Mouse (Mus musculus) adrenal gland, adult 2 months (tissue): ENCODE results near the gene Gpr176. TPM values are rescaled to one million over a fixed set of nuclear protein-coding genes. Genes with fewer than 3 reads are reported as not detected.

Experiments used
- DNase-seq: peaks from one replicate; pipeline ENCODE4 v3.0.0; 2021
- long read RNA-seq: library from polyadenylated mRNA; stranded (forward); transcript quantifications from one replicate; pipeline ENCODE4 v2.0.0, GENCODE M21; 2021
- polyA plus RNA-seq: library from polyadenylated mRNA; depleted of rRNA; stranded (reverse); fragments of >200 nt; gene quantifications from 2 replicates; pipeline ENCODE4 v1.2.3, GENCODE M21; 2012; rRNA removed
- total RNA-seq, 2 experiments: library from RNA; stranded (reverse); gene quantifications; 2 replicates each; pipeline ENCODE4 v1.2.3; 2021

Gene Gpr176
- total RNA-seq, result 1 to 10 TPM; 3.2 to 3.3 TPM
- 1.0 and 1.5 TPM in 2 replicates for polyA plus RNA-seq
- long read RNA-seq, partial matches to known transcripts, result 2 of 5 reads
- long read RNA-seq, other reads (novel, unspliced or antisense), result 1 of 5 reads

DNA sequence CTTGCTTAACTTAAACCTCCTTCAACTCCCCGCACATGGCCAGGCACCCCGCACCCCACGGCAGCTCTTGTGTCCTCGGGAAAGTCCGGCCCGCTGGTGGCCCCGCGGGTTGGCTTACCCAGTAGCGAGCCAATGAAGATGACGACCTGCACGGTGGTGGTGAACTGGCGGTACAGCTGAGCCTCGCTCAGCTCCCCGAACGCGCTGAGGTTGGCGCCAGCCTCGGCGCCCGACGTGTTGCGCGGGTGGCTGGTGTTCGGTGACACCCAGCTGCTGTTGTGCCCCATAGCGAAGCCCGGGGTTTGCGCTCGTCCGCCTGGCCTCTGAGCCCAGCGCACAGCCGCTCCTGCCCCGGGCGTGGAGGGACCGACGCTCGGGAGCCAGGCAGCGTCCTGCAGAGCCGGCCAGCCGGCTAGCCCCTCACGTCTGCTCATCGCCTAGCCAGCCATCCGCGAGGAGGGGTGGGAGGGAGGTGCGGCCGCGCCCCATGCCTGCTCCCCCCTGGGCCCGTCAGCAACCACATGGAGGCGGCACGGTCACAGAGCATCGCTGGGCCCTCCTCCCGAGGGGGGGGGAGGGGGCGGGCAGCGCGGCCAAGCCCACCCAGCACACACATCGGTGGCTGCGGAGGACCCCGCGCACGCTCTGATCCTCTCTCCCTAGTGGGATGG, at the start of gene Gpr176:
TSS of gene Gpr176 (minus strand) at position 519 of the 671 bp plus-strand sequence.
- peak; percentile 59 for DNase-seq

DNA sequence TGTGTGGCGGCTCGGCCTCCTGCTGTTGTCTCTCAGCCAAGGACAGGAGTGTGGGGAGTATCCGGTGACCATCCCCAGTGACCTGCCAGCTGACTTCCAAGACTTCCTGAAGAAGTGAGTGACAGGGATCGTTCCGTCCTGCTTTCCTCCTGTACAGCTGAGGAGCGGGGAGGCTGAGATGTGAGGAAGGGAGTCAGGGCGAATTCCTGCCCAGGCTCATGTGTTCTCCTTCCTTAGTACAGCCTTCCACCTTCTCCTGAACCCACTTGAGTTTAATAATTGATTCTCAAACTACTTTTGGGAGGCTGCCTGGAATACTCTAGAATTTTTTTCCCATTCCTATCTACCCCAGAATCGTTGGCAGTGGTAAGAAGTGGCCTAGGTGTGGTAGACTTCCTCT, 49.2 kb upstream of the Gpr176 start:
- DNase-seq, result peak; percentile 9

DNA sequence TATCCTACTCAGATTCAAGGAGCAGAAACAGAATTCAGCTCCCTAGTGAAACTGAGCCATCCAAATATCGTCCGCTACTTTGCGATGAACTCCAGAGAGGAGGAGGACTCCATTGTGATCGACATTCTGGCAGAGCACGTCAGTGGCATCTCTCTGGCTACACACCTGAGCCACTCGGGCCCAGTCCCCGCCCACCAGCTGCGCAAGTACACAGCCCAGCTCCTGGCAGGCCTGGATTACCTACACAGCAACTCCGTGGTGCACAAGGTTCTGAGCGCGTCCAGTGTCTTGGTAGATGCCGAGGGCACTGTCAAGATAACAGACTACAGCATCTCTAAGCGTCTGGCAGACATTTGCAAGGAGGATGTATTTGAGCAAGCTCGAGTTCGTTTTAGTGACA, 48.7 kb upstream of the Gpr176 start:
- no peak for DNase-seq

DNA sequence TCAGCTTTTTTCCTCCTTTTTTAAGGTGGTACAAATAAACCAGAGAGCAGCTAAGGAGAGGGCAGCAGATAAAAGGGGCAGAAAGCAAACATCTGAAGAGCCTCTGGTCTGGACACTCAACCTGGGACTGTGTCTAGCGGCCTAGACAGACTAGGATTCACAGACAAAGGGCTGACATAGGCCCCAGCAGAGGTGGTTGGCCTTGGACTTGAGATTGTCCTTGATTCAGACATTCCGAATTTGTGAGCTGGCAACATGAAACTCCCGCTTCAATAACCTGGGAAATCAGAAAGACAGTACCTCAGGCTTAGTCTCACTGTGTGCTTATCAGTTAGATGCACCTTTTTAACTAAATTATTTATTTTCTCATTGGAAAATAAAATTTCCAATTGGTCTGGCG, 44.9 kb upstream of the Gpr176 start:
- DNase-seq, result peak; percentile 68

DNA sequence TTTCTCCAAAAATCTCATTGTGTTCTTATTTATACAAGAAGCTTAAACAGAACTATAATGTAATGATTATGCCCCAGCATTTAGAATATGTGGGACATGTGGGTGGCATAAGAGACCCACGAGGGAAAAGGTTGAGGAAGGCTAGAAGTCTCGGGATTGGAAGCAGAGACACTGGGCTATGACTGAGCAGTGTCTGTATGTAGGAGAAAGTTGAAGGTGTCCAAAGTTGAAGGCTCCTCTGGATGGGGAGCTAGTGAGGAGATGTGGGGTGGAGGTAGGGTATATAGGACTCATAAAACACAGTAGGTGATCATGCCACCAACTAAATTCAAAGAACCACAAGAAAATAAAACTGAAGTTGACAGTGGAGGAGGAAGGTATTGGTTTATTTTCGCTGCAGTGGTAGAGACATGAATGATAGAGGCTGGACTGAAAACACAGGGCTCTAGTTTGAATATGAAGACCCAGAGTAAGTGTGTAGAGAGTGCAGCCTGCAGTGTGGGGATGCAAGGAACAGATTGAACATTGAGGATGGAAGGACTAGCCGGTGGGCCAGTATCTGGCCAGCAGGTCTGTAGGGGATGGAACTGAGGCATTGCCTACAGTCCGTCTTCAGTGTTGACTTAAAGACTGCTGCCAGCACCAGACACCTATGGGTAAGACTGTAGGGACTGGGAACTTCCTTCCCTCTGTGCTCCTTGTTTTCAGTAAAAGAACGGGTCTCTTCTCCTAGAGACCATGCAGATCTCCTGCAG, 42.6 kb upstream of the Gpr176 start:
- DNase-seq, result no peak

DNA sequence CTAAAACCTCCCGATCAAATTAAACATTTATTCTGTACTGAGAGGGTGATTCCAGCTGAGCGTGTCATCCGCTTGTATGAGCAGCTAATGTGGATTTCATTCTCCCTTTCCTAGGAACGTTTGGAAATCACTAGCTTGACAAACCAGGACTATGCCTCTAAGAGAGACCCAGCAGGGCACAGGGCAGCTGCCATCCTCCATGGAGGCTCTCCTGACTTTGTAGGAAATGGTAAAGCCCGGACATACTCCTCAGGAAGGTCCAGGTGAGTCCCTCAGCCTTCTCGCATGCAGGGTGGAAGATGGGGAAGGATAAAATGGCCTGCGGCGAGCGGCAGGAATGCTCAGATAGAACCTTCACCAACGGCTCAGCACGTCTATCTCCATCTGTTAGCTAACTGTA, 39.6 kb upstream of the Gpr176 start:
- DNase-seq, result no peak

DNA sequence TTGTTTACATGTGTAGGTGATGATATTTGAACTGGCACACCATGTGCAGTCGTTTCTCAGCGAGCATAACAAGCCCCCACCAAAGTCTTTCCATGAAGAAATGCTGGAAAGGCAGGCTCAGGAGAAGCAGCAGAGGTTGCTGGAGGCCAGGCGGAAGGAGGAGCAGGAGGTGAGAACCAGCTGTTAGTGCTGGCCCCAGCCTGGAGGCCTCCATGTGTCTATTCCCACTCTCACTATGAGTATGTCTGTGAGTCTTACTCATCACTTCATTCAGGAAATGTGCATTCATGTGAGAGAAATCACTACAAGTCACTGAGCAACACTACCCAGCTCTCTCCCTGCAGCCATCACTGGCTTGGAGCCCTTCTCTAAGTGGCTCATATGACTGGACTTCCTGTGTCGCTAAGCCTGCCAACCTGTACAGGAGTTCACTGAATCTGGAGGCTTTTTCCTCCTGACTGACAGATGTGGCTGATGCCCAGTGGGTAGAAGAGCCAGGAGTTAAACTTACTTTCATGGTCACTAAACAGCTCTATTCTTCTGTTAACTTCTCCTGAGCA, 35.2 kb upstream of the Gpr176 start:
- no peak for DNase-seq

DNA sequence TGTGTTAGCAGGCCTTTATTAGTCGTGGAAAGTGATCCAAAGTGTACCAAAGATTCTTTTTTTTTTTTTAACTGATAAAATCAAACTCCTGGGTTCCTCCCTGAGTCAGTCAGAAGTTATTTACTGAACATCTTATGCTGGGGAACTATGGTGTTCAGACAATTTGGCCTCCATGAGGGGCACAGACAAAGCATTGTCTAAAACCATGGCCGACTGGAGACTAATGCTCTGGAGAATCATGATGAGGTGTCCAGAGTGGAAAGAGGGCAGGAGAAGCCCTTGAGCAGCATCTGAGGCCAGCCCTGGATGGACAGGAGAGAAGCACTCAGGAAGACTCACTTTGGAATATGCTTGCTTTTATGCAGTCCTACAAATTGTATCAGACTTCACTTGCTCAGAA, 33.6 kb upstream of the Gpr176 start:
- no peak for DNase-seq

DNA sequence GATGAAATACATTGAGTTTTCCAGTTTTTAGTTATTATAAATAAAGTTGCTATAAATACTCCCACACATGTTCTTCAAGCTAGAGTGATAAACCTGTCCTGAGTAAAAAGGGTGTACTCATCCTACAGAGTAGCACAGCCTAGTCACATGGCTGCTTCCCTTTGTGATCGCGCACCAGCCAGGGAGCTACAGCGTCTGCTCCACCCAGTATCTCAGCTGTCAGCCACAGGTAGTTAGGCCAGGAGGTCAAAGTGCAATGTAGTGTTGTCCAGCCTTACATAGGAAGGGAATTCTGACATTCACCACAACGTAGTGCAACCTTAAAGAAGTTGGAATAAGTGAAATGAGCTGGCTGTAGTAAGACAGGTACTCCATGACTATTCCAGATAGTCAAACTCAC, 32.3 kb upstream of the Gpr176 start:
- no peak for DNase-seq

DNA sequence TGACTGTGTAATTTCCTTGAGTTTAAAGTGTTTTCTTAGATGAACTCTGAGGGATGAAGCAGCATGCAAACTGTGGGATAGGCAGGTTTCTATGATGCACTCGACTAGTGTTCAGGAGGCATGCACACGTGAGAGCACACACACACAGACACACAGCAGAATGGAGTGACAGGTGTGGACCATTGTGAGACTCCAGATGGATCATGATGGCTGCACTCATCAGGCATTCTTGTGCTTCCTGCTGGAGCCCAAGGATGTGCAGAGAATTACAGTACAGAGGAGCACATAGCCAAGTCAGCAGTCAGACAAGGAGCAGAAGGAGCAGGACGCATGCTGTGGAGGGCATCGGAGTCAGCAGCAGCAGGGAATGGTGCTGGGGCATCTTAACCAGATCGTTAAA, 31.1 kb upstream of the Gpr176 start:
- no peak for DNase-seq

DNA sequence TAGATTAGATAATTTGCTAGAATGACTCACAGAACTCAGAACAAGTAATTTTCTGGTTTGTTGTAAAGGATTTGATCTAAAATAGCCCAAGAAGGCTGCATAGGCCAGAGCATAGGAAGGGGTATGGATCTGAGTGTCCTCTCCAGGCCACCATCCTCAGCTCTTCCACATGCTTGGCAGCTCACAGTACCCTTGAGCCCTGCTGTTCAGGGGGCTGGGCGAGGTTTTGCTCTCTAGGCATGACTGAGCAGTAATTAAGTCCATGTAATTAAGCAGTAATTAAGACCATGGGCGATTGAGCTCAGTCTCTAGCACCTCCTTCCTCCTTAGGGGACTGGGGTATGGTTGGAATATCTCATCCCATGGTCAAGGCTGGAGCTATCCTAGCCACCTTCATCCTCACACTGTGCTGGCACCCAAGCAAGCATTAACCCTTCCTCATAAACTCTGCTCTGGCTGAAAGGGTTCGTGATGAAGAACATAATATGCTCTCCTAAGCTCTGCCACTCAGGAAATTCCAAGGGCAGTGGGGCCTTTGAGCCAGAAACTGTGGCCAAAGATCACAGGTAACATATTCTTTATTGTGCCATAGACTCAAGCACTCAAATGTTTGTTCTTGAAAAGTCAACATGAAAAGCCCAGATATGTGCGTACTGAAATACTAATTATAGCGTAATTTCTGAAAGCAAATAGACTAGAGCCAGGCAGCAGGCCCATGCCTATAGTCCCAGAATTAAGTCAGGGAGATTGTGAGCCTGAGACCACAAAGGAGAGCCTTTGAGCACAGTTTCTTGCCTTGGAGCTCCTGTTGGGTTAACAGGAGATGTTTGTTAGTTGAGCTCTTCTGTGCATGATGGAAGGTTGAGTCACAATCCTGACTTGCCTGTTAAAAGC, 28.9 kb upstream of the Gpr176 start:
- no peak for DNase-seq

DNA sequence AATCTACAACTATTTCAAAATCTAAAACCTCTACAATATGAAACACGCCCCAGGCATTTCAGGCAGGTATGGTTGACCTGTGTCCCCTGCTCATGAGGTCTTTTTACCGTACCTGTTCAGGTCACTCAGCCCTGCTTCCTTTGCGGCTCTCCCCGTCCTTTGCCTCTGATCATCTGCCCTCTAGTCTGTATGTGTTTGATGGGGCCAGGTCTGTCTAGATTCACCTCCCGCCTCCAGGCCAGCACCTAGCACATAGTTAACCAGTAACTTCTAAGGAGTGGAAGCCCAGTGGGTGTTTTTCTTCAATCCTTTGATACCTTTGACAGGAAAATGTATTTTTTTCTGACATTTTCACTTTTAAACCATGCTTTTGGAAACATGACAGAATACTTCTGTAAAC, 26.5 kb upstream of the Gpr176 start:
- DNase-seq, result no peak

DNA sequence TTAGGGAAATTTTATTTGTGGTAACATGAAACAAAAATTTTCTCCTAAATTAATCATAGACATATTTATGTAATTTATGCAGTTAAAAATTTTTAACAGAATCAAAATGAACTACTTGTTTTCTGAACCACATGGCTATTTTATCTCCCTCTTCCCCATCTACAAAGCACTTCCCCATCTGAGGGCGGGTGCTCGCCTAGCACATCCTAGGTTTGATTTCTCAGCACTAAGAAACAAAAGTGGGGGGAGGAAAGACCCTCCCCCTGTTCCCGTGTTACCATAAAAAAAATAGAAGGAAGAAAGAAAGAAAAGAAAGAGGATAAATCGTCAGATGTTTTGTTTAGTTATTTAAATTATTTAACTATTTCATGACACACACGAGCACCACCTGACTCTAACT, 18.0 kb upstream of the Gpr176 start:
- no peak for DNase-seq

DNA sequence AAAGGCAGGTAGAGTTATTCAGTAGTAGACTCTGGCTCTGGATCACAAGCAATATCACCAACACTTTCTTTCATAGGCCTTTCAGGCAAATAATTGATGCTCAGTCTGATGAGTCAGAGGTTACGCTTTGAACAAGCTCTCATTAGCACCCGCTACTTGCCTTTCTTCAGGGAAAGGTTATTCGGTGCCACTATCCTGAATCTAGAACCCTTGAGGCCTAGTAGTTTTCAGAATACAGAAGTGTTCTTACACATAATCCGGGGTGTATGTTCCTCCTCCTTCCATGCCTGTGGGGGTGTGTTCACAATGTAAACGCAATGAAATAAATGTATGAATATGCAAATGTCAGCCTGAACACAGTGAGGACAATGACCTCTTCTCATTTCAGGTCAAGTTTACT, 16.9 kb upstream of the Gpr176 start:
- no peak for DNase-seq

DNA sequence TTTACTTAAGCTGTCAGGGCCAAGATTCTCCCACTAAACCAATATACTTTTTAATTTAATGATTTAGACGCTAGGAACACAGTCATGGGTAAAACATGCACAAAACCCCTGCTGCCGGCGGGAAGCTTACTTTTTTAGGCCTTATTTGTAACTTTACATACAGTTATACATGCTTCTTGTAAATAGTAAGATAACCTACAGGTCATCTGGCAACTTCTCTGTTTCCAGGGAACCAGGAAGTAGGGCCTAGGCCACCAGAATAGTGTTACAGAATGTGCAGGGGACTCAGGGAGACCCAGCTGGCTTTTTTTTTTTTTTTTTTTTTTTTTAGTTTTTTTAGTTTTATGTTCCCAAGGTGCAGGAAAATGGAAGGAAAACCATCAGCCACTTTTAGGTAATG, 16.4 kb upstream of the Gpr176 start:
- no peak for DNase-seq

DNA sequence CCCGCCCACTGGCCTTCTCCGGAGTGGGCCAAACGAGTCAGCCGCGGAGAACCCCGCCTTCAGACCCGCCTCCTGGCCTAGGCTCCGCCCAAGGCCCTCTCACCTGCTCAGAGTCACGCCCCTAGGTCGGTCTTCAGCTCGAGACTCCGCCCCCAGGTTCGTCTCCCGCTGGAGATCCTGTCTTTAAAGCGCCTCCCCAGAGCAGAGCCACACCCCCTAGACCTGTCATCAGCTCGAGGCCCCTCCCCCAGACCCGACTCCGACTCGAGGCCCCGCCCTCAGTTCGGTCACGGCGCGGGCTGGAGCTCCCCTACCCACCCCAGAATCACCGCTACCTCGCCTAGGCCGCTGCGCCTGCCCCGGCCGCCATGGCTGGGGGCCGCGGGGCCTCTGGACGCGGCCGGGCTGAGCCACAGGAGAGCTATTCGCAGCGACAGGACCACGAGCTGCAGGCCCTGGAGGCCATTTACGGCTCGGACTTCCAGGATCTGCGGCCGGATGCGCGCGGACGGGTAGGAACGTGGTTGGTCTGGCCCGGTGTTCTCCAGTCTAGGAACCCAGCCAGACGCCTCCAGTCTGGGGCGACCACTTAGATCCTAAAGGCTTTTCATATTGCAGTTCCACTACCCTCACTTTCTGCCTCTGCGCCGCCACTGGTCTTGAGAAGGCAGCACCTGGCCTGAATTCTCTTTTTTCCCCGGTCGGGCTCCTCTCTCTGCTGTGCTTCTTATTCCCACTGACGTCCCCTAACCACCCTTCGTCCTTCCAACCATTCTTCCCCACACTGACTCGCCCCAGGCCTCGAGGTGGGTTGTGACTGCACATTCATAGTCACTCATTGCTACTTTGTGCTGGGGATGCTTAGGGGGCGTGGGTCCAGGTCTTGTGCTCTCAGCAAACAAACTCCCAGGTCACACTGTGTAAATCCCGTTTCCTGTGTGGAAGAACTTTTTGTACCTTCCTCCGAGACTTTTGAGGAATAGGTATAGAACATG, 15.4 kb upstream of the Gpr176 start, which contains the start of gene Eif2ak4:
TSS of gene Eif2ak4 (plus strand) at position 278 of the 995 bp plus-strand sequence.
- DNase-seq, result peak; percentile 100

DNA sequence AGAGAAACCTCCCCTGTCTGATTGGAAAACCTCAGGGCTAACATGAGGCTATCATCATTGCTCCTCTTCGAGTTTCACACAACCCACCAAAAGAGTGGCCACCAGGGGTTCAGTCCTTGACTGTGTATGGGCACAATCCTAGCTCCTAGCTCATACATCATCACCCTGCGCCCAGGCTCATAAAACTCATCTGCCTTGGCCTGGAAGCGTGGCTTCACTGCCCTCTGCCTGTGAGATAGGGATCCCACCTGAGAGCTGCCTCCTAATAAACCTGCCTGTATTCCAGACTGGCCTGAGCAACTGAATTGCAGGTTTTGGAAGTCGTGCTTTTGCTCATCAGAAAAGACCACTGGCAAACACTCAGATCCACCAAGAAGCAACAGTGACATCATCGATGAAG, 10.2 kb upstream of the Gpr176 start:
- no peak for DNase-seq

DNA sequence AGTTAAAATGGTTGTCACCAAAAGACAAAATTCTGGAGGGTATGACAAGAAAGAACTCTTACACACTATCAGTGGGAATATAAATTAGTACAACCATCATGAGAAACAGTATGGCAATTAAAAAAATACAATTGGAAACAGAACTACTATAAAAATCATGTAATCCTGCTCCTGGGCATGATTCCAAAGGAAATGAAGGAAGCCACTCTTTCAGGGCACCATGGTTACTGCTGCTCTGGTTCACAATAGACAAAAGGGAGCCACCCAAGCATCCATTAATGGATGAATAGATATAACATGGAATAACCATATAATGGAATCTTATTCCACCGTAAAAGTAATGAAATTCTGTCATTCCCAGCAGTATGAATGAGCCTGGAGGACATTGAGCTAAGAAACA, 6.5 kb upstream of the Gpr176 start:
- no peak for DNase-seq

DNA sequence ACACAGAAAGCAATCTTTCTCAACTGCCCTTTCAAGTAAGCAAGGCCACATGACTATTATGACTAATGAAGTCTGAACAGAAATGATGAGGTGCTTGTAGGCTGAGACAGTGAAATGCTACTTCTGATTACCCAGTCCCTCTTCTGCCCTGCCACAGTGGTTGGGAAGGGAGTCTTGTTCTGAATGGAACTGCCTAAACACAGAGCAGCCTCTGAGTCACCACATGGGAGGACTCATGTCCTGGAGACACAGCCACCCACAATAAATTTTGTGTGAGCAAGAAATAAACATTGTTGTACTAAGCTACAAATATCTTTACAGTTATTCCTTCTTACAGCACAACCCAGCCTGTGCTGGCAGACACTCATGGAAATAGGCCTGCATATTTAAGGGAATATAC, 2.7 kb upstream of the Gpr176 start:
- DNase-seq, result peak; percentile 42

DNA sequence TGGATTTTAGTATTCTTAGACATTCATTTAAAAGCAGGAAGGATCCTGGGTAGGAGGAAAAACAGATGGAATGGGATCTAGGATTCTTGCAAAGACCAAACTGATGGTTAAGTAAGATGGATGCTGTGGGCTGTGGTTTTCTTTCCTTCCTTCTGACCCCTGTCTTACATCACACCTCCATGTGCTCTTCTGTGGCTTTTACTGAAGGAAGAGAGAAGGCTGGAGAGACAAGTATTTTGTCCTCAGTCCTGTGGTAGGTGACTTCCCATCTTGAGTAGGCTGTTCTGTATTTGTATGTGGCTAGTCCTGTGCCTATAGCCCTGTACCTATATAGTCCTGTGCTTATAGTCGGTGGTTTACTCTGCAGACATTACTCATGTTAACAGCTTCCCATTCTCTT, 2.3 kb upstream of the Gpr176 start:
- DNase-seq, result no peak
